Mouse (Mus musculus): ENCODE results near the gene Nrip2. TPM values are rescaled to one million over a fixed set of nuclear protein-coding genes. Genes with fewer than 3 reads are reported as not detected.
"Not testable (repeated sequence)": the region's sequence is repeated elsewhere in the genome, so short reads cannot be mapped to it uniquely, and the experiment has no call there.

Nrip2 gene
- polyA plus RNA-seq, 1 experiment from 2014 or later: 3.1 TPM

GRCm38 (mm10) chr6:128363007-128363825 is 35.9 kb upstream of the Nrip2 start:
- no peak for ATAC-seq (ENCODE audit: low FRiP score)
- Histone ChIP-seq H3K36me3 (ENCODE audit: control insufficient read depth, insufficient read depth, low read length) (peaks cover 6% of the 10 kb centered on the region; the same call in 1 of the 2 replicates), H3K27ac (ENCODE audit: low read depth, low read length) (peak overlapping the region; percentile 91), H3K27me3 (ENCODE audit: control insufficient read depth, insufficient read depth, low read length) (no peaks in the 10 kb centered on the region), H3K9ac (ENCODE audit: low read depth, low read length) (peak overlapping the region; percentile 95), H3K4me3 (ENCODE audit: low read depth, low read length) (peak overlapping the region; percentile 89), H3K4me2 (replicated peaks; ENCODE audit: low read depth, low read length) (peak overlapping the region; percentile 82), H3K9me3 (ENCODE audit: control insufficient read depth, low read length) (no peaks in the 10 kb centered on the region), H3K4me1 (replicated peaks; ENCODE audit: control insufficient read depth, insufficient read depth, low read length) (0 out of 2 replicates have a peak, but pooled peaks cover 3% of the 10 kb centered on the region)
- peak; percentile 56 for DNase-seq (ENCODE audit: low spot score)
- WGBS: 2% methylated on average over 28 of the region's 46 CpGs

- 74% methylated on average over 6 of the region's 6 CpGs for WGBS
- DNase-seq (ENCODE audit: low spot score) (no peak), ATAC-seq (ENCODE audit: low FRiP score) (no peak)
- no peaks in the 10 kb centered on the region for H3K9me3 ChIP-seq (ENCODE audit: control insufficient read depth, low read length)
- H3K4me3 ChIP-seq (ENCODE audit: low read depth, low read length): no peak overlapping the region
- H3K36me3 ChIP-seq (ENCODE audit: control insufficient read depth, insufficient read depth, low read length): no peaks in the 10 kb centered on the region
- 0 out of 2 replicates have a peak, but pooled peaks cover 3% of the 10 kb centered on the region for H3K4me1 ChIP-seq (replicated peaks; ENCODE audit: control insufficient read depth, insufficient read depth, low read length)
- H3K27me3 ChIP-seq (ENCODE audit: control insufficient read depth, insufficient read depth, low read length): no peaks in the 10 kb centered on the region
- H3K9ac ChIP-seq (ENCODE audit: low read depth, low read length): no peak overlapping the region
- no peak overlapping the region for H3K4me2 ChIP-seq (replicated peaks; ENCODE audit: low read depth, low read length)
- no peak overlapping the region for H3K27ac ChIP-seq (ENCODE audit: low read depth, low read length)
These were observed 34.4 kb upstream of the Nrip2 start for GRCm38 (mm10) chr6:128364721-128365120.

- Histone ChIP-seq H3K9ac (ENCODE audit: low read depth, low read length) (no peak overlapping the region), H3K27me3 (ENCODE audit: control insufficient read depth, insufficient read depth, low read length) (no peaks in the 10 kb centered on the region), H3K9me3 (ENCODE audit: control insufficient read depth, low read length) (no peaks in the 10 kb centered on the region), H3K27ac (ENCODE audit: low read depth, low read length) (no peak overlapping the region), H3K36me3 (ENCODE audit: control insufficient read depth, insufficient read depth, low read length) (peaks cover 2% of the 10 kb centered on the region; the same call in 1 of the 2 replicates), H3K4me3 (ENCODE audit: low read depth, low read length) (no peak overlapping the region), H3K4me1 (replicated peaks; ENCODE audit: control insufficient read depth, insufficient read depth, low read length) (0 out of 2 replicates have a peak, but pooled peaks cover 3% of the 10 kb centered on the region), H3K4me2 (replicated peaks; ENCODE audit: low read depth, low read length) (no peak overlapping the region)
- 99% methylated on average over 5 of the region's 5 CpGs for WGBS
- ATAC-seq (ENCODE audit: low FRiP score) (no peak), DNase-seq (ENCODE audit: low spot score) (no peak)
These were observed 32.6 kb upstream of the Nrip2 start for GRCm38 (mm10) chr6:128366466-128366865.

GRCm38 (mm10) chr6:128370040-128370439 is 29.1 kb upstream of the Nrip2 start:
- Histone ChIP-seq H3K4me3 (ENCODE audit: low read depth, low read length) (no peak overlapping the region), H3K4me1 (replicated peaks; ENCODE audit: control insufficient read depth, insufficient read depth, low read length) (peaks cover 5% of the 10 kb centered on the region; the same call in 1 of the 2 replicates), H3K27ac (ENCODE audit: low read depth, low read length) (no peak overlapping the region), H3K9ac (ENCODE audit: low read depth, low read length) (no peak overlapping the region), H3K4me2 (replicated peaks; ENCODE audit: low read depth, low read length) (no peak overlapping the region), H3K27me3 (ENCODE audit: control insufficient read depth, insufficient read depth, low read length) (no peaks in the 10 kb centered on the region), H3K9me3 (ENCODE audit: control insufficient read depth, low read length) (no peaks in the 10 kb centered on the region), H3K36me3 (ENCODE audit: control insufficient read depth, insufficient read depth, low read length) (peaks cover 6% of the 10 kb centered on the region)
- 99% methylated on average over 5 of the region's 5 CpGs for WGBS
- DNase-seq (ENCODE audit: low spot score) (no peak), ATAC-seq (ENCODE audit: low FRiP score) (no peak)

- DNase-seq (ENCODE audit: low spot score): peak; percentile 57
- Histone ChIP-seq H3K27me3 (ENCODE audit: control insufficient read depth, insufficient read depth, low read length) (no peaks in the 10 kb centered on the region), H3K9ac (ENCODE audit: low read depth, low read length) (no peak within 1 kb of the TSS), H3K36me3 (ENCODE audit: control insufficient read depth, insufficient read depth, low read length) (peaks cover 8% of the 10 kb centered on the region), H3K4me3 (ENCODE audit: low read depth, low read length) (no peak within 1 kb of the TSS), H3K9me3 (ENCODE audit: control insufficient read depth, low read length) (no peaks in the 10 kb centered on the region), H3K4me1 (replicated peaks; ENCODE audit: control insufficient read depth, insufficient read depth, low read length) (peaks cover 8% of the 10 kb centered on the region; the same call in 1 of the 2 replicates), H3K27ac (ENCODE audit: low read depth, low read length) (0 out of 2 replicates have a peak within 1 kb of the TSS, but pooled peaks have one; percentile 36), H3K4me2 (replicated peaks; ENCODE audit: low read depth, low read length) (no peak within 1 kb of the TSS)
- 11% methylated on average over 5 of the region's 6 CpGs for WGBS
- peak; percentile 79 for ATAC-seq (ENCODE audit: low FRiP score)
These were observed 23.9 kb upstream of the Nrip2 start, which contains the start of the genes Tex52 and Gm44596 for GRCm38 (mm10) chr6:128375192-128375591. Tex52 (plus strand) TSS chr6:128375456. Gm44596 (plus strand) TSS chr6:128375503.

GRCm38 (mm10) chr6:128376371-128377085 is 22.6 kb upstream of the Nrip2 start:
- no peak for ATAC-seq (ENCODE audit: low FRiP score)
- no peaks in the 10 kb centered on the region for H3K27me3 ChIP-seq (ENCODE audit: control insufficient read depth, insufficient read depth, low read length)
- no peaks in the 10 kb centered on the region for H3K9me3 ChIP-seq (ENCODE audit: control insufficient read depth, low read length)
- no peak overlapping the region for H3K27ac ChIP-seq (ENCODE audit: low read depth, low read length)
- DNase-seq (ENCODE audit: low spot score): no peak
- no peak overlapping the region for H3K9ac ChIP-seq (ENCODE audit: low read depth, low read length)
- no peak overlapping the region for H3K4me3 ChIP-seq (ENCODE audit: low read depth, low read length)
- 90% methylated on average over 17 of the region's 17 CpGs for WGBS
- H3K36me3 ChIP-seq (ENCODE audit: control insufficient read depth, insufficient read depth, low read length): peaks cover 6% of the 10 kb centered on the region; the same call in 1 of the 2 replicates
- no peak overlapping the region for H3K4me2 ChIP-seq (replicated peaks; ENCODE audit: low read depth, low read length)
- H3K4me1 ChIP-seq (replicated peaks; ENCODE audit: control insufficient read depth, insufficient read depth, low read length): peaks cover 8% of the 10 kb centered on the region; the same call in 1 of the 2 replicates

GRCm38 (mm10) chr6:128379636-128380035 is 19.5 kb upstream of the Nrip2 start:
- DNase-seq (ENCODE audit: low spot score): no peak
- WGBS: 88% methylated on average over 16 of the region's 16 CpGs
- ATAC-seq (ENCODE audit: low FRiP score): no peak

GRCm38 (mm10) chr6:128380594-128381167 is 18.4 kb upstream of the Nrip2 start:
- H3K27ac ChIP-seq (ENCODE audit: low read depth, low read length); H3K4me3 ChIP-seq (ENCODE audit: low read depth, low read length); H3K4me2 ChIP-seq (replicated peaks; ENCODE audit: low read depth, low read length); H3K4me1 ChIP-seq (replicated peaks; ENCODE audit: control insufficient read depth, insufficient read depth, low read length); DNase-seq (ENCODE audit: low spot score); H3K9me3 ChIP-seq (ENCODE audit: control insufficient read depth, low read length); H3K27me3 ChIP-seq (ENCODE audit: control insufficient read depth, insufficient read depth, low read length); H3K9ac ChIP-seq (ENCODE audit: low read depth, low read length); H3K36me3 ChIP-seq (ENCODE audit: control insufficient read depth, insufficient read depth, low read length); ATAC-seq (ENCODE audit: low FRiP score): not testable (repeated sequence)
- WGBS: 89% methylated on average over 1 of the region's 1 CpGs

More at GRCm38 (mm10) chr6:128379636-128380035, 19.5 kb upstream of the Nrip2 start:
- no peak overlapping the region for H3K4me2 ChIP-seq (replicated peaks; ENCODE audit: low read depth, low read length)
- H3K4me3 ChIP-seq (ENCODE audit: low read depth, low read length): no peak overlapping the region
- H3K9ac ChIP-seq (ENCODE audit: low read depth, low read length): no peak overlapping the region
- peaks cover 2% of the 10 kb centered on the region; the same call in 1 of the 2 replicates for H3K36me3 ChIP-seq (ENCODE audit: control insufficient read depth, insufficient read depth, low read length)
- H3K27me3 ChIP-seq (ENCODE audit: control insufficient read depth, insufficient read depth, low read length): no peaks in the 10 kb centered on the region
- no peaks in the 10 kb centered on the region for H3K9me3 ChIP-seq (ENCODE audit: control insufficient read depth, low read length)
- no peak overlapping the region for H3K27ac ChIP-seq (ENCODE audit: low read depth, low read length)
- H3K4me1 ChIP-seq (replicated peaks; ENCODE audit: control insufficient read depth, insufficient read depth, low read length): peaks cover 7% of the 10 kb centered on the region; the same call in 1 of the 2 replicates
